Mouse (Mus musculus) central nervous system, embryonic 11.5 days (tissue): ENCODE measurements around the gene Olfr930. TPM values are rescaled to one million over a fixed set of nuclear protein-coding genes. Genes with fewer than 3 reads are reported as not detected.

Source experiments
- polyA plus RNA-seq: library from polyadenylated mRNA; depleted of rRNA; stranded (reverse); fragments of >200 nt; gene quantifications from 2 replicates; pipeline ENCODE4 v1.2.3, GENCODE M21; 2012; rRNA removed

The Olfr930 gene
- not detected in 2 replicates for polyA plus RNA-seq

GRCm38 (mm10) chr9:38929509-38929908 is at the start of gene Olfr930:
Olfr930 (plus strand) TSS chr9:38929809.

GRCm38 (mm10) chr9:38972013-38972412 is 42.4 kb downstream of the Olfr930 start, which contains the start of gene Olfr933:
Olfr933 (plus strand) TSS chr9:38972313.

Other genes starting within 250 kb of the Olfr930 start
- gene Olfr919, start 226.1 kb upstream of the Olfr930 start, polyA plus RNA-seq, result not detected in 2 replicates
- gene Vwa5a, start 211.5 kb upstream of the Olfr930 start, polyA plus RNA-seq, result 6.0 and 9.7 TPM in 2 replicates
- gene Olfr920, start 177.5 kb upstream of the Olfr930 start, polyA plus RNA-seq, result 0.01 and 0.06 TPM in 2 replicates
- not detected in 2 replicates for gene Olfr921, start 156.7 kb upstream of the Olfr930 start, polyA plus RNA-seq
- not detected in 2 replicates for gene Olfr922, start 115.2 kb upstream of the Olfr930 start, polyA plus RNA-seq
- gene Olfr923, start 103.3 kb upstream of the Olfr930 start, polyA plus RNA-seq, result not detected in 2 replicates
- gene Olfr924, start 85.4 kb upstream of the Olfr930 start, polyA plus RNA-seq, result not detected in 2 replicates
- not detected in 2 replicates for gene Olfr26, start 74.7 kb upstream of the Olfr930 start, polyA plus RNA-seq
- not detected in 2 replicates for gene Olfr926, start 52.7 kb upstream of the Olfr930 start, polyA plus RNA-seq
- gene Olfr933, start 42.5 kb downstream of the Olfr930 start, polyA plus RNA-seq, result not detected in 2 replicates
- not detected in 2 replicates for gene Olfr934, start 58.5 kb downstream of the Olfr930 start, polyA plus RNA-seq
- gene Olfr935, start 69.9 kb downstream of the Olfr930 start, polyA plus RNA-seq, result not detected in 2 replicates
- gene Olfr146, start 93.6 kb downstream of the Olfr930 start, polyA plus RNA-seq, result not detected in 2 replicates
- gene Olfr937, start 135.1 kb downstream of the Olfr930 start, polyA plus RNA-seq, result not detected in 2 replicates
- gene Olfr938, start 149.1 kb downstream of the Olfr930 start, polyA plus RNA-seq, result not detected in 2 replicates
- not detected in 2 replicates for gene Olfr27, start 198.3 kb downstream of the Olfr930 start, polyA plus RNA-seq
- gene Olfr943, start 236.5 kb downstream of the Olfr930 start, polyA plus RNA-seq, result not detected in 2 replicates